Mouse (Mus musculus) right cerebral cortex, adult 18-20 months (tissue): Measurements from ENCODE around the gene Myo18a.

Experiments used
- DNase-seq: peaks from one replicate; pipeline ENCODE4 v3.0.0; 2022; ENCODE audit warnings: mixed read lengths

Gene Myo18a

GRCm38 (mm10) chr11:77800491-77800868 is 37.4 kb downstream of the Myo18a start:
- no peak for DNase-seq

GRCm38 (mm10) chr11:77800869-77801701 is 38.0 kb downstream of the Myo18a start:
- DNase-seq, result no peak

GRCm38 (mm10) chr11:77802341-77802865 is 39.4 kb downstream of the Myo18a start:
- no peak for DNase-seq

- no peak for DNase-seq
These were observed 43.2 kb downstream of the Myo18a start for GRCm38 (mm10) chr11:77806218-77806617.

- no peak for DNase-seq
These were observed 43.8 kb downstream of the Myo18a start for GRCm38 (mm10) chr11:77806855-77807254.

- DNase-seq, result no peak
These were observed 45.0 kb downstream of the Myo18a start for GRCm38 (mm10) chr11:77808051-77808465.

- DNase-seq, result no peak
These were observed 46.2 kb downstream of the Myo18a start for GRCm38 (mm10) chr11:77809215-77809614.

- no peak for DNase-seq
These were observed 47.0 kb downstream of the Myo18a start for GRCm38 (mm10) chr11:77810018-77810417.

GRCm38 (mm10) chr11:77813969-77814368 is 50.9 kb downstream of the Myo18a start:
- no peak for DNase-seq

- no peak for DNase-seq
These were observed 53.0 kb downstream of the Myo18a start for GRCm38 (mm10) chr11:77816003-77816402.

- DNase-seq, result peak; percentile 68
These were observed 58.6 kb downstream of the Myo18a start for GRCm38 (mm10) chr11:77821648-77822047.

GRCm38 (mm10) chr11:77822781-77823180 is 59.7 kb downstream of the Myo18a start:
- peak; percentile 63 for DNase-seq

- DNase-seq, result peak; percentile 73
These were observed 62.8 kb downstream of the Myo18a start for GRCm38 (mm10) chr11:77825853-77826252.

- DNase-seq, result no peak
These were observed 63.3 kb downstream of the Myo18a start for GRCm38 (mm10) chr11:77826311-77826710.

- DNase-seq, result peak; percentile 79
These were observed 64.4 kb downstream of the Myo18a start for GRCm38 (mm10) chr11:77827241-77827995.

- DNase-seq, result no peak
These were observed 65.1 kb downstream of the Myo18a start for GRCm38 (mm10) chr11:77828163-77828562.

- no peak for DNase-seq
These were observed 66.2 kb downstream of the Myo18a start for GRCm38 (mm10) chr11:77829043-77829841.

- DNase-seq, result no peak
These were observed 67.8 kb downstream of the Myo18a start for GRCm38 (mm10) chr11:77830875-77831274.

GRCm38 (mm10) chr11:77832541-77832940 is 69.5 kb downstream of the Myo18a start:
- DNase-seq, result no peak

- no peak for DNase-seq
These were observed 72.1 kb downstream of the Myo18a start for GRCm38 (mm10) chr11:77835109-77835508.

- DNase-seq, result no peak
These were observed 73.2 kb downstream of the Myo18a start for GRCm38 (mm10) chr11:77836290-77836689.

- no peak for DNase-seq
These were observed 73.7 kb downstream of the Myo18a start for GRCm38 (mm10) chr11:77836751-77837150.

GRCm38 (mm10) chr11:77837856-77838255 is 74.8 kb downstream of the Myo18a start:
- DNase-seq, result no peak
